Mouse (Mus musculus): Measurements from ENCODE around the gene Rad50.

DNA sequence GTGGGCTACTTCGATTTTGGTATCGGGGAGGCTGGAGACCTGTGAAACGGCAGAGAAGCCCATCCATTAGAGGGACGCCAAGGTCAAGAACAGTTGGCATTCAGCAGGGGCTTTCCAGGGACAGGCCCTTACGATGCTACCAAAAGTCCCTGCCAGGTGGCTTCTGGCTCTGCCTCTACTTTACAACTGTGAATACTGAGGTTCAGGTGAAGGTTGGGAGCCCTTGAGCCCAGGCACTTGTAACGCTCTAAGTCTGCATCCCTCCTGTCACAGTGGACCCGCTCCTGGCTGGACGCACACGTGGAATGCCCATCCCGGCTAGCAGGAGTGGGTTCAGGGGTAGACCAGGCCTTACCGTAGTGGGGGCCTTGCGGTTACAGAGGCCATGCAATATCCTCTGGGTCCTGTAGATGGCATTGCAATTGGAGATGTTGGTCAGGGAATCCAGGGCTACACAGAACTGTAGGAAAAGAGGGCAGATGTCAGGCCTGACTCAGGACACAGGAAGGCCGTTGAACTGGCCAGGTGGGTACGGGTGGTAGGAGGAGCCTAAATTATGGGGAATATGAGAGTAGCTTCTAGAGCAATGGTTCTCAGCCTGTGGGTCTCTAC, 74.9 kb downstream of the Rad50 start:
- TF ChIP-seq POLR2A (IDR thresholded peaks at IDR 0.05; ENCODE audit: borderline replicate concordance, extremely low read depth, low read depth, low read length) (no peak), CTCF (IDR thresholded peaks at IDR 0.05; ENCODE audit: insufficient read depth, low read length) (peak; percentile 23; the same call in 1 of the 2 replicates)
